Mouse (Mus musculus) Patski (cell line): ENCODE data around the gene Abr. TPM values are rescaled to one million over a fixed set of nuclear protein-coding genes. Genes with fewer than 3 reads are reported as not detected.
A peak's percentile ranks its signal among the peaks of the same experiment; 100 is the strongest.

Experiments
- ATAC-seq: fragments of 100-300 bp; one replicate; pipeline ENCODE4 v1.8.0; 2021
- CTCF ChIA-PET: fragments of 350-600 bp; sonication (Branson Sonifier 250); formaldehyde crosslinking; loops from one replicate; lab custom pipeline; 2022; ENCODE audit warnings: inconsistent platforms; lab: Charles Lee
- POLR2A ChIA-PET: fragments of 350-600 bp; sonication (Branson Sonifier 250); formaldehyde crosslinking; loops from one replicate; lab custom pipeline; 2022; ENCODE audit warnings: antibody characterized with exemption, inconsistent platforms; lab: Charles Lee
- DNase-seq: peaks from one replicate; pipeline ENCODE4 v3.0.0-alpha.2; 2011; ENCODE audit warnings: low read depth, low spot score
- H3K27me3 ChIP-seq: fragments of 371-371 bp; one replicate; pipeline ENCODE4 v1.5.1; 2021
- CTCF ChIP-seq: fragments of 100-300 bp; IDR thresholded peaks from one replicate; pipeline ENCODE4 v1.5.1; 2021
- in situ Hi-C: fragments of 300-500 bp; cut with MboI; formaldehyde crosslinking; loops from 3 replicates; pipeline ENCODE4 v1.11.1; 2018; ENCODE audit warnings: low pct_unique_long_range_greater_than_20kb, mixed read lengths
- polyA plus RNA-seq: library from polyadenylated mRNA; unstranded; gene quantifications from one replicate; pipeline ENCODE4 v1.2.3, GENCODE M21; 2021

The Abr gene
- polyA plus RNA-seq, 1 experiment from 2014 or later, result 136 TPM

DNA sequence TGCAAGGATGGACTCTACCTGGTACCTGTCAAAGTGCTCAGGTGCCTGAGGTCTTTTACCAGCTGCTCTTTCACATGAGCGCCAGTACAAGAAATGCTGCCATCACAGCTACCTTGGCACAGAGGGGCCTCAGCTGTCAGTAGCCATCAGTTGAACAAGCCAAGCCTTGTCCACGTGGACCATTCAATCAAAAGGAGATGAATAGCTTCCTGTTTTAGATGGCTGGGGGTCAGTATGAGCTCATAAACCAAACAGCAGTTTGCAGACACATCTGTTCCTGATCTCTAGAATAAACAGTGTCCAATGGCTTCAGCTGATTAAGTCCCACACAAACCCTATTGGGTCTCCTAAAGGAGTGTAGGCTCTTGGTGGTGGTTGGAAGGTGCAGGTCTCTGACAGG, 206.1 kb downstream of the Abr start:
- H3K27me3 ChIP-seq, result no peaks in the 10 kb centered on the region
- ChIA-PET POLR2A (no interaction called here), CTCF (no interaction called here)
- in situ Hi-C loops, result loop anchor here (25.0 kb wide), 1 partner anchor 504 kb away; no protein-coding TSS in a partner anchor
- DNase-seq (no peak), ATAC-seq (no peak)
- no peak for TF ChIP-seq CTCF

- no peaks in the 10 kb centered on the region for H3K27me3 ChIP-seq
- in situ Hi-C loops, result loop anchor here (25.0 kb wide), 1 partner anchor 503 kb away; no protein-coding TSS in a partner anchor
- TF ChIP-seq CTCF, result no peak
- ChIA-PET CTCF (interaction anchor here (0.9 to 1.6 kb wide), 3 partner anchors 10 to 92 kb away, joined by 3 to 4 read pairs (median 3); no protein-coding TSS in a partner anchor), POLR2A (interaction anchor here (0.7 kb wide), 1 partner anchor 15 kb away, joined by 3 read pairs; no protein-coding TSS in a partner anchor)
- DNase-seq (no peak), ATAC-seq (no peak)
These were observed 207.1 kb downstream of the Abr start for GRCm38 (mm10) chr11:76415001-76415400.

GRCm38 (mm10) chr11:76413202-76413601, 208.9 kb downstream of the Abr start:
- POLR2A ChIA-PET, result interaction anchor here (0.7 kb wide), 1 partner anchor 24 kb away, joined by 3 read pairs; no protein-coding TSS in a partner anchor
- H3K27me3 ChIP-seq, result no peaks in the 10 kb centered on the region
- CTCF ChIA-PET, result interaction anchor here (0.9 to 4.0 kb wide), 5 partner anchors 8 to 233 kb away, joined by 3 to 29 read pairs (median 3); no protein-coding TSS in a partner anchor
- ATAC-seq (no peak), DNase-seq (no peak)
- in situ Hi-C loops, result loop anchor here (25.0 kb wide), 1 partner anchor 501 kb away; no protein-coding TSS in a partner anchor
- no peak for TF ChIP-seq CTCF

DNA sequence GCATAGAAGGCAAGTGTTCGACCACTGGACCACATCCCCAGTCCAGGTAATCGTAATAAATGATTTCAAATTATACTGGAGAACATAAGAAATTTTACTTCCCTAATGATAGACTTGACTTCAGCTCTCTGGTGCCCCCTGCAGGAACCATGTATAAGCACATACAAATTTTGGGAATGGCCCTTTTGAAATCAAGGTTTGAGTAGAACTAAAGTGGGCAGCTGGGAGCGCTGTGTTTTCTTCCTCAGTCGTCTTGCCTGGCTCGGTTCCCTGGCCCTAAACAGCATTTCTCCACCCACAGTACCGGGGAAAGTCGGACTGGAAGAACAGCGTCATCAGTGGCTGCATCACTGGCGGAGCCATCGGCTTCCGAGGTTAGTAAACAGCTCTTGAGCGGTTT, 211.3 kb downstream of the Abr start:
- no peaks in the 10 kb centered on the region for H3K27me3 ChIP-seq
- POLR2A ChIA-PET, result no interaction called here
- ATAC-seq, result no peak
- peak; percentile 80 for TF ChIP-seq CTCF
- CTCF ChIA-PET, result interaction anchor here (1.3 to 4.0 kb wide), 5 partner anchors 10 to 189 kb away, joined by 3 to 29 read pairs (median 9); no protein-coding TSS in a partner anchor
- DNase-seq, result no peak
- in situ Hi-C loops, result loop anchor here (25.0 kb wide), 1 partner anchor 499 kb away; no protein-coding TSS in a partner anchor

GRCm38 (mm10) chr11:76406702-76407583, 215.2 kb downstream of the Abr start, which contains the start of gene Timm22:
Gene Timm22 (plus strand): TSS chr11:76406952.
- TF ChIP-seq CTCF, result peak; percentile 99
- in situ Hi-C loops, result loop anchor here (10.0 to 25.0 kb wide), 4 partner anchors 322 to 622 kb away; no protein-coding TSS in a partner anchor
- DNase-seq (peak; percentile 98), ATAC-seq (peak; percentile 84)
- ChIA-PET CTCF (interaction anchor here (0.7 to 1.7 kb wide), 10 partner anchors 10 to 494 kb away, joined by 3 to 9 read pairs (median 4); partner anchors contain the start of genes Dbil5 and Gemin4), POLR2A (interaction anchor here (1.5 kb wide), 1 partner anchor 235 kb away, joined by 3 read pairs; no protein-coding TSS in a partner anchor)
- H3K27me3 ChIP-seq, result no peaks in the 10 kb centered on the region

DNA sequence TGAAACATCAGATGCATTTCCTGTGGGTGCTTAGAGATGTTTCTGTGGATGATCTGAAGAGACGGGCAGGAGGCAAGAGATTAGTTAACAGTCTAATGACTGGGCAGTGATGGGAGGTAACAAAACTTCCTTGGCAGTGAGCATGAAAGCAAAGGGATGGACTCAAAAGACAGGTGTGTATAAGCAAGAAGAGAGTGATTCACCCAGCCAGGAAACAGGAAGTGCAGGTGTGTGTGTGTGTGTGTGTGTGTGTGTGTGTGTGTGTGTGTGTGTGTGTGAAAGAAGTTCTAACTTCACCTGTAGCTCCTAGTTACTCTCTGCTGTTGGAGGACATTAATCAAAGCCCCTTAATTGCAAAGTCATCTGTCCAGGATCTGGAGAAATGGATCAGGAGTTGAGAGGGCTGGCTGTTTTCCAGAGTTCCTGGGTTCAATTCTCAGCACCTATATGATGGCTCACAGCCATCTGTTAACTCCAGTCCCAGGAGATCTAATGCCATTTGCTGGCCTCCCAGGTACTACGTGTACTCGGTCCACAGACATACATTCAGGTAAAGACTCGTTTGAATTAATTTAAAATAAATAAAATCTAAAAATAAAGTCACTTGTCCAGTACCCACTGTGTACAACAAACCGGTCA, 216.4 kb downstream of the Abr start:
- in situ Hi-C loops, result loop anchor here (10.0 to 25.0 kb wide), 4 partner anchors 321 to 621 kb away; no protein-coding TSS in a partner anchor
- no peaks in the 10 kb centered on the region for H3K27me3 ChIP-seq
- POLR2A ChIA-PET, result interaction anchor here (1.5 kb wide), 1 partner anchor 233 kb away, joined by 3 read pairs; no protein-coding TSS in a partner anchor
- ATAC-seq (no peak), DNase-seq (no peak)
- CTCF ChIA-PET, result interaction anchor here (0.7 to 1.7 kb wide), 5 partner anchors 11 to 188 kb away, joined by 3 to 9 read pairs (median 3); partner anchors contain the start of genes Dbil5 and Gemin4
- TF ChIP-seq CTCF, result no peak

DNA sequence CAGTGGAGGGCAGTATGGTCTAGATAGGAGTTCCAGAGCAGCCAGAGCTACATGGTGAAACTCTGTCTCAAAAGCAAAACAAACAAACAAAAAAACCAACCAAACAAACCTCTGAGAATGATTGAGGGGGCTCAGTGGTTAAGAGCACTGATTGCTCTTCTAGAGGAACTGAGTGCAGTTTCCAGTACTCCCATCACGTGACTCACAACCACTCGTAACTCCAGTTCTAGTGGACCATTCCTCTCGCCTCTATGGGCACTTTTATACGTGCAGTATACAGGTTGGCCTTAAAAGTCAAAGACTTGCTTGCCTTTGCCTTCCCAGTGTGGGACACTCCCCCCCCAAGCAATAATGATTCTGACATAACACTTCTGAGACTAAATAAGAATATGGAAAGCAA, 217.0 kb downstream of the Abr start:
- in situ Hi-C loops, result loop anchor here (10.0 to 25.0 kb wide), 4 partner anchors 320 to 620 kb away; no protein-coding TSS in a partner anchor
- no peaks in the 10 kb centered on the region for H3K27me3 ChIP-seq
- CTCF ChIA-PET, result no interaction called here
- no peak for TF ChIP-seq CTCF
- DNase-seq (no peak), ATAC-seq (no peak)
- POLR2A ChIA-PET, result no interaction called here

DNA sequence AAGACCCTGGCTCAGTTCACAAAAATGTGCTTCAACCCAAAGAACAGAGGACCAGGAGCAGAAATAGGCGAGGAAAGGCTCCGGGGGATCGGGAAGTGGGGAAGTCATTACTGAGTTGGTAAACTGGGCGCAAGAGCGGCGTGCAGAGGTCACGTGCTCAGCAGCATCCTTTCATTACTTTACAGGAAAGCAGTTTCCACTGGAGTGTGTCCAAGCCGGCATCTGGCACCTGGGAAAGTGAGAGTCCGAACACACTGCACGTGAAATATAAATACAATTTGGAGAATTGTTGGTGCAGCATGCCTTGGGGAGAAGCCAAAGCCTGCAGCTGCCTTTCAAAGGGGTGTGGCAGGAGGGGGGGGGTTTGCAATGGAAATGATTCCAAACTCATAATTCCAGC, 220.7 kb downstream of the Abr start:
- no peak for TF ChIP-seq CTCF
- CTCF ChIA-PET, result no interaction called here
- in situ Hi-C loops, result loop anchor here (5.0 to 25.0 kb wide), 6 partner anchors 149 to 617 kb away; no protein-coding TSS in a partner anchor
- no peak for ATAC-seq
- no peak for DNase-seq
- POLR2A ChIA-PET, result no interaction called here
- H3K27me3 ChIP-seq, result no peaks in the 10 kb centered on the region

DNA sequence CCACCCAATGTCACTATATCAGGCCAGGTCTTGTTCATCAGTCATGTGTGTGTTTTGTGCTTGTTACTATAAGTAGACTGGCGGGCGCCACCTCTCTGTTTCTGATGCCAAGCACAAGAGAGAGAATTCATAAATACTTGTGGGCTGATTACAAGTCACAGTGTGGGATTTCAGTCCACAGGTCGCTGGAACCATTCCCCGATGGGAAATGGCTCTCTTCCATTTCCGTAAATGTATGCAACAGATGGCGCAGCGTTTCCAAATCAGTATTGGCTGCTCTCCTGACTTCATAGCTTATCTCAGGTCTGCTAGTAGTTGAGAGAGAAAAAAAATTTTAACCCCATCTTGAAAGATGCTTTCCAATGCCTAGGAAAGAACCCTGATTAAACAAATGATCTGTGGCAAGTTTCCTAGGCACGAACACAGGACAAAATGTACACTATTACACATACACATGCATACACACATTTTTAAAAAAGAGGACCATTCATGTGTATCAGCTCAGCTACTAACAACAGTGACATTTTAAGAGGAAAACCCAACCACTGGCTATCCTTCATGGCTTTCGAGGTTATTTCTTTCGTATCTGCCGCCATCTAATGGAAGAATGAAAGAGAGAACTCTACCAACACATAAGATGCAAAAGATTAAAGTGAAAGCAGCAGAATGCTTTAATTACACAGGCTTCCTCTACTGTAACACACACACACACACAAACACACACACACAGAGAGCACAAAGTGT, 222.4 kb downstream of the Abr start:
- DNase-seq, result no peak
- in situ Hi-C loops, result loop anchor here (5.0 to 25.0 kb wide), 7 partner anchors 82 to 615 kb away; no protein-coding TSS in a partner anchor
- peak; percentile 53 for ATAC-seq
- POLR2A ChIA-PET, result interaction anchor here (1.2 to 2.1 kb wide), 6 partner anchors 31 to 148 kb away, joined by 3 to 7 read pairs (median 4); no protein-coding TSS in a partner anchor
- peak; percentile 65 for TF ChIP-seq CTCF
- CTCF ChIA-PET, result interaction anchor here (0.7 to 3.1 kb wide), 13 partner anchors 10 to 156 kb away, joined by 3 to 45 read pairs (median 4); partner anchors contain the start of genes Glod4 and Mrm3
- no peaks in the 10 kb centered on the region for H3K27me3 ChIP-seq
